Mouse (Mus musculus) CD4-positive, CD25-positive, alpha-beta regulatory T cell (primary cell): ENCODE data around the gene Lin7c. TPM values are rescaled to one million over a fixed set of nuclear protein-coding genes. Genes with fewer than 3 reads are reported as not detected.

Source experiments
- polyA plus RNA-seq: library from polyadenylated mRNA; unstranded; fragments of 100-300 nt; shearing (Covaris generic); gene quantifications from one replicate; pipeline ENCODE4 v1.2.1, GENCODE M21; 2017

Lin7c gene
- polyA plus RNA-seq, result 54.1 TPM

GRCm38 (mm10) chr2:109890597-109890996 lies at the start of gene Lin7c:
Gene Lin7c (plus strand): TSS chr2:109890853.

GRCm38 (mm10) chr2:109917496-109918413 lies 27.1 kb downstream of the Lin7c start, which contains the start of gene Lgr4:
Gene Lgr4 (plus strand): TSS chr2:109917647.

Other genes with a start within 250 kb of the Lin7c start
- gene Bdnf, start 216.2 kb upstream of the Lin7c start, polyA plus RNA-seq, result 0.11 TPM
- gene Lgr4, start 26.8 kb downstream of the Lin7c start, polyA plus RNA-seq, result 0.42 TPM
- 5.2 TPM for gene Ccdc34, start 127.0 kb downstream of the Lin7c start, polyA plus RNA-seq